Mouse (Mus musculus): ENCODE data around the gene Ppih.

Gene Ppih

DNA sequence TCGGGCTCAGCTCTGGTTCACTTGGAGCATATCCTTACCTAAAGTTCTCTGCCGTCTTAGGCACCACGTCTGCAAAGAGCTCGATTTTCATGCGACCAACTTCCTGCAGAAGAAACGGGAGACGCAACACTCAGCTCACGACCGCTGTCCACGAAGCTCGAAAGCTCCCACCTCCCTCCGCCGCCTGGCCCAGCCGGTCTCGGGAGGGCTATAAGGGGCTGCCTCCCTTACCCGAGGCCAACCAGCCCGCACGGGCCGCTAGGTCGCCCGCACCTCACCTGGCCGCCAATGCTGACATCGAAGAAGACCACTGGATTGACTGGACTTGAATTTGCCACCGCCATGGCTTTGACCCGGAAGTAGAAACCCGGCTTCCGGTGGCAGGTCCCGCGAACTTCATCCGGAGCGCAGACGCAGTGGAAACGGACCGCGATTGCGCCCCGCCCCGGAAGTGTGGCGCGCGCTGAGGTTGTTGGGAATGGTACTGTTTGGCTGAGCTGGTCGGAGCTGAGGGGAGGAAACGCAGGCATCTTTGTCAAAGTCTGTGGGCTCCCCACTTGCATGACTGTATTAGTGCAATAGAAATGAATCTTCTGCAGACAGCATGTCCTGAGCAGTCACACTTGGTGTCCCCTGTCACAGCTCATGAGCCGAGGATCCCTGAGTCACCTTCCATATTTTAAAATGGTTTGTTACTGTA, at the start of gene Ppih:
Ppih (minus strand) TSS at position 416 of the 700 bp plus-strand sequence.
- DNase-seq (ENCODE audit: low spot score in 2 of 2) = peak; percentile 96 to 97

DNA sequence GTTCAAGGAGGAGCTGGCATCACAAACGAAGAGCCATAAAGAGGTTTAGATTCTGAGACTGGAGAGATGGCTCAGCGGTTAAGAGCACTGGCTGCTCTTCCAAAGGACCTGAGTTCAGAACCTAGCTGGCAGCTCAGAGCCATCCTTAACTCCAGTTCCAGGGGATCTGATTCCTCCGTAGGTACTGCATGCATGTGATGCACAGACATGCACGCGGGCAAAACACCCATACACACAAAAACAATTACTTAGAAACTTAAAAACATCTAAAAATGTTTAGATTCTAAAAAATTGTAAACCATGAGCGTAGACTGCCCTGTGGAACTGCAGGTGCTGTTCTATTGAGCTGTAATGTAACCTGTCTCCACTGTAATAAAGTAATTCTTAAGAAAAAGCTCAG, 49.1 kb upstream of the Ppih start:
- DNase-seq (ENCODE audit: low spot score in 2 of 2) = no peak

DNA sequence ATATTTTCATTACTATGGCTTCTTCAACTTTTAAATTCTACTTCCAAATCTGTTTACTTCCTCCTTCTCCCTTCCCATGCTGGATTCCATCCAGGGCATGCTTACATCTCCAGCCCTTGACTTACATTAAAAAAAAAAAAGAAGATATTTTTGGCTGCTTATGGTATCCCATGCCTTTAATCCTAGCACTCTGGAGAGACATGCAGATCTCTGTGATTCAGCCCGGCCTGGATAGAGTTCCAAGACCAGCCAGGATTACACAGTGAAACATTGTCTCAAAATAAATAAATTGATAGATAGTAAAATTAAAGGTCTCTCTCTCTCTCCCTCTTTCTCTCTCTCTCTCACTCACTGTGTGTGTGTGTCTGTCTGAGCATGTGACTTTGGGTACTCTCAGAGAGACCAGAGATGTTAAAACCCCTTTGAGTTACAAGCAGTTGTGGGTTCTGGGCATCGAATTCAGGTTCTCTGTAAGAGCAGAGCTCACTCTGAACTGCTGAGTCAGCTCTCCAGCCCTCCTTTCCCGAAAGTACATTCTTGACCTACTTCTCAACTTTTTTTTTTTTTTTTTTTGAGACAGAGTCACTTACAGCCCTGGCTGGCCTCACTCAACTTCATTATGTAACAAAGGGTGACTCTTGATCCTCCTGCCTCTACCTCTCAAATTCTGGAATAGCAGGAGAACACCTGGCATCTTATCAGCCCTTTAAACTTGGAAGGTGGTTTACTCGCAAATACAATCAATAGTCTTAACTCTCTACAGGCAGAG, 46.6 kb upstream of the Ppih start:
- no peak for DNase-seq (ENCODE audit: low spot score in 2 of 2)

DNA sequence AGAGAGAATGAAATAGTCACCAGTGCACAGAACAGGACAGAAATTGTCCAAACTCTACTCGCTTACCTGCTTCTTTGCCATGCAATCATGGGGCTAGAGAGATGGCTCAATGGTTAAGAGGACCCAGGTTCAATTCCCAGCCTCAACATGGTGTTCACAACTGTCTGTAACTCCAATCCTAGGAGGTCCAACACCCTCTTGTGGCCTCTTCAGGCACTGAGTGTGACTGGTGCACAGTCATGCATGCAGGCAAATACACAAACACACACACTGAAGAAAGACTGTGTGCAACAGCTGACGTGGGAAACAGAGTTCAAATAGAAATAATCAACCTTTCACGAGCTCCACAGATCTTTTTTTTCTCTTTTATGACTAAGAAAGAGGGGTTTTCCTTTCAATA, 41.9 kb upstream of the Ppih start:
- no peak for DNase-seq (ENCODE audit: low spot score in 2 of 2)

DNA sequence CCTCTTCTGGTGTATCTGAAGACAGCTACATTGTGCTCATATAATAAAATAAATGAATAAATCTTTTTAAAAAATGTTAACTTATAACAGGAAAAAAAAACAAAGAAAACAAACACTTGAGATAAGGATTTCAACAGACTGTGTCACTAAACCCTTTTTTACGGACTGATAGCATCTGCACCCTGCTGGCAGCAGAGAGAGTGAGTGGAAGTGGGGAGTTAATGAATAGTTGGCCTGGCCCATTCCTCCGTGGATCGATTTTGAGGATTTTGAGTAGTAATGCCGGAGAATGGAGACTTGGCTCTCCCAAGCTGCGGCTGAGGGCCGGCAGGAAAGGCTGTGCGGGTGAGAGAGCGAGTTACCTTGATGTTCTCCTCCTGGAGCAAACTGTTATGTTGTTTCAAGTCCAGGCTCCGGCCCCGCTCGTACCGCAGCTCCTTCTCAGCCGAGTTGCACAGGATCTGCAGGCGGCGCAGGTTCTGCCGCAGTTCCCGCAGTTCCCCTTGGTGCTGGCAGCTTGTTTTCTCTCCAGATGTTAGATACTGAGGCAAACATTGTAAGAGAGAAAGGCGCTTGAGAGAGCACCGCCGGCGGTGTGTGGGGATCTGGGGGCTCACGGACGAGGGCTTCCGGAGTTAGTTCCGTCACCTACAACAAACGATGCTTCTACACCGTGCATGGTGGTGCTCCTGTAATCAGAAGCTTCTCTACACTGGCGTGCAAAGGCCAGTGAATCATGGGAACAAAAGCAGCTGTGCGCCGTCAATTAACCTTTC, 39.0 kb upstream of the Ppih start:
- peak in 1 of 2 experiments; percentile 9 for DNase-seq (ENCODE audit: low spot score in 2 of 2)

DNA sequence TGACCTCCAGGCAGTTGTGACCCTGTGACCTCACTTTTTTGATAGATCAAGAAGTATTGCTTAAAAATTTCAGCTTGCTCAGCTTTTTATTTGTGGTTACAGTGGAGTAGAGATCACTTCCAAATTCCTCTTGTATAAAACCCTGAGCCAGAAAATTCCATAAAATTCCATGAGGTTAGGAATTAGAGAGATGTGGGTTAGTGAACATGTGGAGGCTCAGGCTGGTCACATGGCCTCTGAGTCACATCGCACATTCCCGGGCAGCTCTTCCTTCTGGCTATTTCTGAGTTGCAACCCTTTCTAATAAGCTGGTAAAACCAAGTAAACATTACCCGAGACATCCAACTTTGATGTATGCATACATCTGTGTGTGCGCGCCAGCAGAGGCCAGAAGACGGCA, 25.2 kb upstream of the Ppih start:
- DNase-seq (ENCODE audit: low spot score in 2 of 2) = no peak

DNA sequence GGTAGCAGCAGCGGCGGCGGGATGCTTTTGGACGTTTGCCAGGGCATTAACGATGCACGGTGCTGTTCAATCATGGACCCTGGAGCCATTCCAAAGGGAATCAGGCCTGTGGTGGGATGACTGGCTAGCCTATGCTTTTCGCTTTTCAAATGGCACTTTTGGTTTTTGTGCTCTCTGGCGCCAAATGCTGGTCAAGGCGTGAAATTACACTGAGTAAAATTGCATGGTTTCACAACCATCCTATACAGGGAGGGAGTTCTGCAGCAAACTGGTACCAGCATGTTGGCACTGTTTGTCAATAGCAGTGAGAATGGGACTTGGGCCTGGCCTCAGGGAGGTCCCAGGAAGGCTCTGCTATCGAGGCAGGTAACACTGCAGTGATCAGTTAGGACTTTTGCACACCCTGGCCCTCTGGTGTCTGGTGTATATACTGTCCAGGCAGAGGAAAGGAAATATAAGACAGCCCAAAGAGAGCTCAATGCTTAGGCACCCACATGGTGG, 18.6 kb upstream of the Ppih start:
- peak; percentile 26 to 37 for DNase-seq (ENCODE audit: low spot score in 2 of 2)

DNA sequence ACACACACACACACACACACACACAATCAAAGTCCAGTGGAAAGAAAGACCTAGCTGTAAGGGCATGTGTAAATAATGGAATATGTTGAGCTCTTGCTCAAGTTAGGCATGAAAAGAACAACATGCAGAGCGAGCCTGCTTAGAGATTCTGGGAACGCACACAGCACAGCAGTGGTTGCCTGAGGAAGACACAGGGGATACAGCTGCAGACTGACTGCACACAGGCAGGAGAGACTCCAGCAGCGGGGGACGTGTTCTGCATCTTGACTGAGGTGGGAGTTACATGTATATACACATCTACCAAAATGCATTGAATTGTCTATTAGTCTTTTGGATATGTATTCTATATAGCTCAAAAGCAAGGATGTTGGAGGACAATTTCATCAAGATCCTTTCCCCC, 18.1 kb upstream of the Ppih start:
- peak in 1 of 2 experiments; percentile 10 for DNase-seq (ENCODE audit: low spot score in 2 of 2)

DNA sequence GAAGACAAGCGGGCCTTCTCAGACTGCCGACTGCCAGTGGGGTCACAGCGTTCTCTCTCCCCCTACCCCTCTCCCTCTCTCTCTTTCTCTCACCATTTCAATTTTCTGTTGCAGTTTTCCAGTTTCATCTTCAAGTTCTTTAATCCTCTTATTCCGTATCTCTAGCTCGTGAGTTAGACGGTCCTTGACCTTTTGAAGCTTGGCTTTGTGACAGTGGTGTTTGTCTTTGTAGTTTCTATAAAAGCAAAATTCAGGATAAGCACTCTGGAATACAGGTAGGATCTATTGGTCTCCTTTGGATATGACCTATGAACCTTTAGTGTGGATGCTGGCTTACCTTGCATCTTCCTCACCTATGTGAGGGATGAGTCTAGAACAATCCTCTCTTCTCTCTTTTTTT, 13.1 kb upstream of the Ppih start:
- DNase-seq (ENCODE audit: low spot score in 2 of 2) = no peak

DNA sequence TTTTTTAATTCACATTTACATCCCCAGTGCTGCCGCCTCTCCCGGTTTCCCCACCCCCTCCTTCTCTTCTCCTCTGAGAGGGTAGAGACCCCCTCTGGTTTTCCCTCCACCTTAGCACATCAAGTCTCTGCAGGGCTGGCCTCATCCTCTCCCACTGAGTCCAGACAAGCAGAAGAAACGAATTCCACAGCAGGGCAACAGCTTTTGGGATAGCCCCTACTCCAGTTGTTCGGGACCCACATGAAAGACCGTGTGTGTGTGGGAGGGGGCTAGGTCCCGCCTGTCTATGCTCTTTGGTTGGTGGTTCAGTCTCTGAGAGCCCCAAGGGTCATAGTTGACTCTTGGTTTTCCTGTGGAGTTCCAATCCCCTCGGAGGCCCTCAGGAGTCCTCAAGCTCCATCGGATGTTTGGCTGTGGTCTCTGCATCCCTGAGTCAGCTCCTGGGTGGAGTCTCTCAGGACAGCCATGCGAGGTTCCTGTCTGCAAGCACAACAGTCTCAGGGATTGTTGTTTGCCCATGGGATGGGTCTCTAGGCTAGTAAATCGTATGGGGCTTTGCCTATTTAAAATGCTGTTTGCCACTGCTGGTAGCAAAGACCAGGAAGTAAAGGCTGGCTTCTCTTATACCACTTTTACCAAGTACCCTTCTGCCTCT, 677 bp upstream of the Ppih start:
- peak in 1 of 2 experiments; percentile 6 for DNase-seq (ENCODE audit: low spot score in 2 of 2)

DNA sequence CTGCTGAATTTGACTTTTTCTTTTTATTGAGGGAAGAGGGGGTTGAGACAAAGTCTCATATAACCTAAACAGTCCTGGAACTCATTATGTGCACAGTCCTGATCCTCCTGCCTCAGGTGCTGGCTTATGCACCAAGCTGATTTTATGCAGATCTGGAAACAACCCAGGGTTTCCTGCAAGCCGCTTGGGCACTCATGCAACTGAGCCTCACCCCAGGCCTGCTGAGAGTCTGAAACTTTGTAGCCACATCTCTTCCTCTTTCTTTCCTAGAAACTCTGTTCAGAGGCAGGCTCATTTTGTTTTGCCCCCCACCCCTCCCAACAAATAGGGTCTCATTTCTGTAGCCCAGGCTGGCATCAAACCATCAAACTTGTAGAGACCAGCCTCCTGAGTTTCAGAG, 6.6 kb downstream of the Ppih start:
- no peak for DNase-seq (ENCODE audit: low spot score in 2 of 2)

DNA sequence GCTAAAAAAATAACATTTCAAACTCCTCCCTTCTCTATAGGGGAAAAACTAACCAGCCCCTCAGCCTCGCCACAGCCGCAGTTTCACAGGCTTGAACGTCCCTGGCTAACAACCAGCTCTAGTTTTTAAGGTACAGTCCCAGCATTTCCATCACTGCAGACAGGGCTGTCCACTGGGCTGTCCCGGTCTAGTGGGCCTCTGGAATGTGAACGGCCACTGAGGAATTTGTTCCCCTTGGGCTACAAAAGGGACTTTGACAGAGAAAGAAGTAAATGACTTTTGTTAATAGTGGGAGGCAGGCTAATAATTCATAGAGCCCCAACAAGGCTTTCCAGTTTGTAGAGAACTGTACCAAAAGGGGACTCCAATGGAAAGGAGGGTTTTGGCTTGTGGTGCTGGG, 14.9 kb downstream of the Ppih start:
- no peak for DNase-seq (ENCODE audit: low spot score in 2 of 2)

DNA sequence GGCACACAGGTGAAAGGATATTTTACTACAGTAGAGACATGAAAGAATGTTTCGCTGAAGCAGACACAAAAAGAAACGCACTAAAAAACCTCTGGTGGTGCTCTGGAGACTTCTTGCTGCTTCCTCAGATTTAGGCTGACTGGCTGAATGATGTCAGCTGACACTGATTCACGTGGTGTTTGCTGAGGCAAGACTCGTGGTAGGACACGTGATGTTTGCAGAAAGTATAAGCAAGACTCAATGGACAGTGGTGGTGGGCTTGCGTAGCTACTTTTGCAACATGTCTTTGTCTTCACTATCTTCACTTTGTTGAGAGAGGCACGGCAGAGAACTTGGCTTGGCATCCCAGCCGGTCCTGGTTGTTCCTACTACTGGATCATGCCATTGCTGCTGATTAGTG, 17.1 kb downstream of the Ppih start:
- DNase-seq (ENCODE audit: low spot score in 2 of 2) = no peak

DNA sequence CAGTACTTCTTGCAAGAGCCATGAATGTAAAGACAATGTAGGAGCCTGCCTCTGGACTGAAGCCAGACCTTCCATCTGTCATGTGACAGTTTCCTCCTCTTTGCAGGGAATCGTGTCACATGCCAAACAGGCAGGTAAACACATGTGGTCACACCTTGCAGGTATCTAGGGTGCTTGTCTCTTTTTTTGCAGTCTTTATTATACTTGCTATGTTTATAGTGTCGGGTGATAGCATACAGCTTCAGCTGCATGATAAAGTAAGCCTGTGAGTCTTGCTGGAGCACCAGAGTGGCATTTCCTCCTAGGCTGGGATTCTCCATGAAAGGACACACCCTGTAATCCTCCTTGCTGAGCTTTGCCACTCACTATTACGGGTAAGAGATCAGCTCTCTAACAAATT, 18.6 kb downstream of the Ppih start:
- DNase-seq (ENCODE audit: low spot score in 2 of 2) = no peak

DNA sequence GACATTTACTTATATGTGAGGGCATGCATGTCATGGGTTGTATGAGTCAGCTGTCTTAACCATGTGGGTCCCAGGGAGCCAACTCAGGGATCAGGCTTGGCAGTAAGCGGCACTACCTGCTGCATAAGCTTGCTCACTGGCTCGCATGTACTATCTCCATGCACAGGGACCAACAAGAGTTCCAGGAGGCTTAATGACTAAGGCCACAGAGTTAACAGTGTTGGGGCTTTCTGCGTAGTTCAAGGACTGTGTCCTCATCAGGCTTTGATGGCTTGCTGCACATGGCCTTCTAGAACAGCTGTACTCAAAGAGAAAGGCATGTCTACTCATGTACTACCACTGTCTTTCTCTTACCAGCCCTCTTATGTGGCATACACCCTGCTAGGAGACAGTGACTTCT, 19.6 kb downstream of the Ppih start:
- DNase-seq (ENCODE audit: low spot score in 2 of 2) = no peak

DNA sequence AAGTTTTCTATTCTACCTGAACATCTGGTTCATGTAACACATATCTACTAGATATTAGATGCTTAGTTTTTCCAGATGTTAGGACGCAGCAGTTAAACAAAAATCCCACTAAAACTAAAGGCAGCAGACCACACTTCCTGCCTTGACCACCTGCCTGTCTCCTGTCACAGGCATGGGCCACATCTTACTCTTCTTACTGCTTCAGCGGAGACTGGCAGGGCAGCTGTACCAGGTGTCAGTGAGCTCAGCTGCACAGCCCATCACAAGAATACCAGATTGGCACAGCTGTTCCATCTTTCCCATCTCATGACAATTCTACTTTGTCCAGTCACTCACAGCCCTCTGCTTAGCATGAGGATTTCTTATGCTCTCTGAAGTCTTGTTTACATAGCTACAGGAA, 23.0 kb downstream of the Ppih start:
- no peak for DNase-seq (ENCODE audit: low spot score in 2 of 2)

DNA sequence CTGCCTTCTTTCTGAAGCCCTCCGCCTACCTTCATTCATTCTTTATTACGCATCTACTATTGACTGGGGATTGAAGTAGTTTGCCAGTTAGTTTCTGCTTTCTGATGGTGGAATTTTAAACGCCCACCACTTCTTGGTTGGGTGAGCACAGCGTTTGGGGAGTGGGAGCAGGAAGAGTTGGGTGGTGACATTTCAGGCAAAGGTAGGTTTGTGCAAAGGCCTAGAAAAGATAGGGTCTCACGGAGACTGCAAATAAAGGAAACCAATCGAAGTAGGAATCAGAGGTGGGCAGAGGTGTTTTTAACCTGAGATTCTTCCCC, 25.3 kb downstream of the Ppih start:
- DNase-seq (ENCODE audit: low spot score in 2 of 2) = peak; percentile 13 to 17

DNA sequence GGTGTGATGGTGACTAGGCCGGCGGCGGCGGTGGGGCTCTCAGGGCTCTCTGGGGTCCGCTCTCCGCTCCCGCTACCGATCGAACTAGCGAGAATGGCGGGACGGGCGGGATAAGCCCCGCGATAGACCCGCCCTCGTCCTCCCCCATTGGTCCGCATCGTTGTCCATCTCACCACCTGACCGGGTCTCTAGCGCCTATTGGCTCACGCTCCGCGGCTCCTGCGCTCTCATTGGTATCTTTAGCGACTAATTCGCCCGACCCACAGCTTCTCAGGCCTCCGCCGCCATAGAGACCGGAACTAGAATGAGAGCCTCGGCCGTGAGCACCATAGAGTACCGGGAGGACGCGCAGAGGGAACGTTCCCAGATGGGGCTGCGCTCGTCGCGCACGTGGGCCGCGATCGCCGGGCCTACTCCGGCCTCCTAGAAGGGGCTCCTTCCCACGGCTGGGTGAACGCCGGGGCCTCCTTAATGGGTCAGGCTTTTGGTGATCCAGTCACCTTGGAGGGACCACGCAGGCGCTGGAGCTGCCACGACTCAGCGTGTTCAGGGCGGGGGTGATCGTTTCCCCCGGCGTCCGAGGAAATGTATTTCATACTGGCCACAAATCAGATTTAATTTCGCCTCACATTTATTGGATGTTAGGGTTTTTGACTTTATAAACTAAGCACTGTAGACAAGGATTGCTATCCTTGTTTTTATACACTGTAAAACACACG, 25.8 kb downstream of the Ppih start, which contains the start of gene Ybx1:
Ybx1 (minus strand) TSS at position 190 of the 719 bp plus-strand sequence.
- DNase-seq (ENCODE audit: low spot score in 2 of 2) = peak; percentile 100

DNA sequence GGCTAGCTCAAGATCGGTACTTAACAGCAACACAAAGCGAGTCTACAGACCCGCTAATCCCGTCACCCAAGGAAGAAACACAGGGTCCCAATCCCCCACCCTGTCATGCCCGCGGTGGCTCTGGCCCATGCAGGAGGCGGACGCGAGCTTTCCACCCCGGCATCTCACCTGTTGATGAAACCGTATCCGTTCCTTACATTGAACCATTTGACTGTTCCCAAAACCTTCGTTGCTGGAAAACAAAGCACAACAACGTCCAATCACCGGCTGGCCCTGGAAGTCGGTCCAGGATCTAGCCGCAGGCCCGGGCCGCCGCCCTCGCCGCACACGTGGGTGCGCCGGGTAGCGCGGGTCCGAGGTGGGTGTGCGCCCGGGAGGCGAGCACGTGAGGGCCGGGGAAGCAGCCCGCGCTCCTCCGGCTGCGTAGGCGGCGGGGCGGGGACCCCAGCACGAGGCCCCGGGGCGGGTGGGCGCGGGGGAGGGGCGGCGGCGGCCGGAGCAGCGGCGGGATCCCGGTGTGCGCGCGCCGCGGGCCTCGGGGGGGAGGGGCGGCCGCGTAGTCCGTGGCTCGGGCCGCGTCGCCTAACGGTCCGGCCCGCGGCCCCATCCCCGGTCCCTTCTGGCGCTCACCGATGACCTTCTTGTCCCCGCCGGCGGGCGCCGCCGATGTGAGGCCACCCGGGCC, 26.6 kb downstream of the Ppih start:
- DNase-seq (ENCODE audit: low spot score in 2 of 2) = peak; percentile 18 to 33

DNA sequence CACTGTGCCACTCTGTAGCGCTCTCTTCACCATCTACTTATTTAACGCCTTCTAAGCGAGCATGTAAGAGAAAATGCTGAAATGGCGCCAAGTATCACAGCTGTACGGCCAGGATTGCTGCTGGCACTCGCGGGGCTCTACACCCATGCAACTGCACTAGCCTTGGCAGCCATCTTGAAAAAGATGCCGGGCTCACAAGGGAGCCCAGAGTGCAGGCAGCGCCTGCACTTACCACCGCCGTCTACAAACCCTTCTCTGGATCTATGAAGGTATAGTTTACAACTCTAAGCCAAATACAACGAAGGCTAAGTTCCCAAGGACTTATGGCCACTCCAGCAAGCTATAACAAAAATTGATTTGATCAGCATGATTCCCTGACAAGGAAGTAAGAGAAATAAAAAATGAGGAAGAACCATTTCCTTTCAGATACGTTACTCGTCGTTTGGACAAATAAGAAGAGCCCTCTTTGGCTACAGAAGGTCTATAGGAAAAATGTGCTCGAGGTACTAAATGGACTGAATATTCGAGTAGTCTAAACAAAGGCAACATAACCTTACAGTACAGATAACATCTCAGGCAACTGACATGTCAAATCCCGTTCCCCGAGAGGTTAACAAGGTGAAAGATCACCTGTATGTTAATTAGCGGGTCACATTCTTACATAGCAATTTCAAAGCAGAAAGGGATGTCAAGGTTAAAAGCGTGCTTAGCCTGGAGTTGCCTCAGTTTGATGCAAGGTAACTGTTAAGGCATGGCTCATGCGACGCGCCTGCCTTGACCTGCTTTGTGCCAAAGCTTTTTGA, 27.4 kb downstream of the Ppih start:
- peak; percentile 58 to 67 for DNase-seq (ENCODE audit: low spot score in 2 of 2)
